Mouse (Mus musculus) embryonic facial prominence, embryonic 13.5 days (tissue): Measurements from ENCODE around the gene Atp5f1. TPM values are rescaled to one million over a fixed set of nuclear protein-coding genes. Genes with fewer than 3 reads are reported as not detected.
A peak's percentile ranks its signal among the peaks of the same experiment; 100 is the strongest.

Experiments
- ATAC-seq: fragments of 200-750 bp; cut with Nextera tagmentation; 2 replicates; pipeline ENCODE4 v1.8.0; 2017; ENCODE audit warnings: low read depth; ENCODE audit not compliant: insufficient number of reproducible peaks, insufficient read depth, low FRiP score, low TSS enrichment
- H3K27ac ChIP-seq: fragments of 300-500 bp; sonication (generic); 2 replicates; pipeline ENCODE4 v1.5.1; 2015; ENCODE audit warnings: moderate library complexity, mild to moderate bottlenecking, inconsistent platforms
- H3K27me3 ChIP-seq: fragments of 300-500 bp; sonication (generic); 2 replicates; pipeline ENCODE4 v1.6.1; 2015; ENCODE audit warnings: mild to moderate bottlenecking, inconsistent platforms
- H3K36me3 ChIP-seq: fragments of 300-500 bp; sonication (generic); 2 replicates; pipeline ENCODE4 v1.6.1; 2015; ENCODE audit warnings: mild to moderate bottlenecking, inconsistent platforms
- H3K4me1 ChIP-seq: fragments of 300-500 bp; sonication (generic); 2 replicates; pipeline ENCODE4 v1.6.1; 2015; ENCODE audit warnings: inconsistent platforms
- H3K4me2 ChIP-seq: fragments of 300-500 bp; sonication (generic); 2 replicates; pipeline ENCODE4 v1.6.1; 2015; ENCODE audit warnings: moderate library complexity, mild to moderate bottlenecking, inconsistent platforms
- H3K4me3 ChIP-seq: fragments of 300-500 bp; sonication (generic); 2 replicates; pipeline ENCODE4 v1.5.1; 2015; ENCODE audit warnings: mild to moderate bottlenecking, inconsistent platforms
- H3K9ac ChIP-seq: fragments of 300-500 bp; sonication (generic); 2 replicates; pipeline ENCODE4 v1.6.1; 2015; ENCODE audit warnings: mild to moderate bottlenecking, inconsistent platforms
- H3K9me3 ChIP-seq: fragments of 300-500 bp; sonication (generic); 2 replicates; pipeline ENCODE4 v1.6.1; 2016; ENCODE audit warnings: inconsistent platforms
- WGBS: fragments of 180-500 bp; shearing (Covaris S2); methylation state at CpG from one replicate; pipeline ENCODE4 v1.1.7; 2015; ENCODE audit warnings: mixed read lengths; 5-methylcytosine and 5-hydroxymethylcytosine counted together
- polyA plus RNA-seq: library from polyadenylated mRNA; unstranded; fragments of >200 nt; fragmentation: Nextera tagmentation; extraction: Ambion mirVana; gene quantifications from 2 replicates; pipeline ENCODE4 v1.2.1, GENCODE M21; 2015

The Atp5f1 gene
- polyA plus RNA-seq, 1 experiment from 2014 or later, result 446 TPM

GRCm38 (mm10) chr3:105910519-105911190 lies 49.2 kb downstream of the Atp5f1 start:
- Histone ChIP-seq H3K4me2 (no peak overlapping the region), H3K4me1 (0 out of 2 replicates have a peak, but pooled peaks cover 5% of the 10 kb centered on the region), H3K4me3 (no peak overlapping the region), H3K36me3 (no peaks in the 10 kb centered on the region), H3K27ac (no peak overlapping the region), H3K27me3 (no peaks in the 10 kb centered on the region), H3K9me3 (no peaks in the 10 kb centered on the region), H3K9ac (no peak overlapping the region)
- WGBS, result 80% methylated on average over 11 of the region's 11 CpGs
- ATAC-seq, result no peak

- Histone ChIP-seq H3K4me1 (0 out of 2 replicates have a peak, but pooled peaks cover 5% of the 10 kb centered on the region), H3K4me2 (no peak overlapping the region), H3K27me3 (no peaks in the 10 kb centered on the region), H3K9me3 (no peaks in the 10 kb centered on the region), H3K4me3 (no peak overlapping the region), H3K27ac (no peak overlapping the region), H3K36me3 (no peaks in the 10 kb centered on the region), H3K9ac (no peak overlapping the region)
- no peak for ATAC-seq
- 89% methylated on average over 4 of the region's 4 CpGs for WGBS
These were observed 50.9 kb downstream of the Atp5f1 start for GRCm38 (mm10) chr3:105908976-105909375.

- no peak overlapping the region for H3K27ac ChIP-seq
- WGBS, result 49% methylated on average over 9 of the region's 9 CpGs
- H3K9me3 ChIP-seq, result no peaks in the 10 kb centered on the region
- H3K27me3 ChIP-seq, result no peaks in the 10 kb centered on the region
- no peaks in the 10 kb centered on the region for H3K4me1 ChIP-seq
- no peak for ATAC-seq
- H3K9ac ChIP-seq, result no peak overlapping the region
- H3K4me2 ChIP-seq, result no peak overlapping the region
- no peaks in the 10 kb centered on the region for H3K36me3 ChIP-seq
- no peak overlapping the region for H3K4me3 ChIP-seq
These were observed 51.8 kb downstream of the Atp5f1 start for GRCm38 (mm10) chr3:105907956-105908655.

GRCm38 (mm10) chr3:105904721-105905120 lies 55.2 kb downstream of the Atp5f1 start:
- H3K4me1 ChIP-seq, result no peaks in the 10 kb centered on the region
- 94% methylated on average over 9 of the region's 9 CpGs for WGBS
- no peaks in the 10 kb centered on the region for H3K36me3 ChIP-seq
- H3K9ac ChIP-seq, result no peak overlapping the region
- H3K27me3 ChIP-seq, result no peaks in the 10 kb centered on the region
- no peak overlapping the region for H3K4me3 ChIP-seq
- H3K9me3 ChIP-seq, result no peaks in the 10 kb centered on the region
- no peak overlapping the region for H3K4me2 ChIP-seq
- no peak overlapping the region for H3K27ac ChIP-seq
- no peak for ATAC-seq

GRCm38 (mm10) chr3:105904213-105904612 lies 55.7 kb downstream of the Atp5f1 start:
- Histone ChIP-seq H3K27me3 (no peaks in the 10 kb centered on the region), H3K9me3 (no peaks in the 10 kb centered on the region), H3K4me2 (no peak overlapping the region), H3K9ac (no peak overlapping the region), H3K27ac (no peak overlapping the region), H3K4me3 (no peak overlapping the region), H3K4me1 (no peaks in the 10 kb centered on the region), H3K36me3 (no peaks in the 10 kb centered on the region)
- WGBS, result 70% methylated on average over 4 of the region's 4 CpGs
- no peak for ATAC-seq

GRCm38 (mm10) chr3:105901468-105901867 lies 58.4 kb downstream of the Atp5f1 start:
- no peak for ATAC-seq
- Histone ChIP-seq H3K4me1 (no peaks in the 10 kb centered on the region), H3K36me3 (no peaks in the 10 kb centered on the region), H3K27ac (no peak overlapping the region), H3K9ac (no peak overlapping the region), H3K9me3 (no peaks in the 10 kb centered on the region), H3K4me3 (no peak overlapping the region), H3K27me3 (no peaks in the 10 kb centered on the region), H3K4me2 (no peak overlapping the region)
- 69% methylated on average over 4 of the region's 4 CpGs for WGBS

GRCm38 (mm10) chr3:105900716-105901115 lies 59.2 kb downstream of the Atp5f1 start:
- H3K27ac ChIP-seq, result no peak overlapping the region
- H3K27me3 ChIP-seq, result no peaks in the 10 kb centered on the region
- WGBS, result 83% methylated on average over 3 of the region's 3 CpGs

GRCm38 (mm10) chr3:105900266-105900665 lies 59.6 kb downstream of the Atp5f1 start:
- no peaks in the 10 kb centered on the region for H3K27me3 ChIP-seq
- no peak overlapping the region for H3K9ac ChIP-seq
- H3K9me3 ChIP-seq, result no peaks in the 10 kb centered on the region
- no peak overlapping the region for H3K4me2 ChIP-seq
- no peak for ATAC-seq
- 81% methylated on average over 6 of the region's 6 CpGs for WGBS
- no peaks in the 10 kb centered on the region for H3K4me1 ChIP-seq
- H3K36me3 ChIP-seq, result no peaks in the 10 kb centered on the region
- H3K27ac ChIP-seq, result no peak overlapping the region
- no peak overlapping the region for H3K4me3 ChIP-seq

More at GRCm38 (mm10) chr3:105900716-105901115, 59.2 kb downstream of the Atp5f1 start:
- Histone ChIP-seq H3K4me1 (no peaks in the 10 kb centered on the region), H3K4me2 (no peak overlapping the region), H3K9me3 (no peaks in the 10 kb centered on the region), H3K4me3 (no peak overlapping the region), H3K36me3 (no peaks in the 10 kb centered on the region), H3K9ac (no peak overlapping the region)
- no peak for ATAC-seq

GRCm38 (mm10) chr3:105899394-105900147 lies 60.3 kb downstream of the Atp5f1 start:
- peak; percentile 54 for ATAC-seq
- H3K27me3 ChIP-seq, result no peaks in the 10 kb centered on the region

GRCm38 (mm10) chr3:105898861-105899260 lies 61.0 kb downstream of the Atp5f1 start:
- H3K9me3 ChIP-seq, result no peaks in the 10 kb centered on the region

More at GRCm38 (mm10) chr3:105899394-105900147, 60.3 kb downstream of the Atp5f1 start:
- no peaks in the 10 kb centered on the region for H3K9me3 ChIP-seq
- no peak overlapping the region for H3K4me2 ChIP-seq
- H3K4me3 ChIP-seq, result no peak overlapping the region
- WGBS, result 38% methylated on average over 8 of the region's 8 CpGs
- no peaks in the 10 kb centered on the region for H3K36me3 ChIP-seq
- no peak overlapping the region for H3K9ac ChIP-seq
- no peak overlapping the region for H3K27ac ChIP-seq
- peaks cover 5% of the 10 kb centered on the region for H3K4me1 ChIP-seq

GRCm38 (mm10) chr3:105898325-105898724 lies 61.6 kb downstream of the Atp5f1 start:
- H3K27me3 ChIP-seq, result no peaks in the 10 kb centered on the region
- no peaks in the 10 kb centered on the region for H3K9me3 ChIP-seq
- no peak overlapping the region for H3K27ac ChIP-seq
- peaks cover 17% of the 10 kb centered on the region for H3K4me1 ChIP-seq
- no peak overlapping the region for H3K4me2 ChIP-seq
- H3K4me3 ChIP-seq, result no peak overlapping the region
- 67% methylated on average over 2 of the region's 2 CpGs for WGBS
- ATAC-seq, result no peak
- H3K36me3 ChIP-seq, result no peaks in the 10 kb centered on the region
- H3K9ac ChIP-seq, result no peak overlapping the region

More at GRCm38 (mm10) chr3:105898861-105899260, 61.0 kb downstream of the Atp5f1 start:
- WGBS, result 90% methylated on average over 11 of the region's 11 CpGs
- Histone ChIP-seq H3K27ac (no peak overlapping the region), H3K27me3 (no peaks in the 10 kb centered on the region), H3K9ac (no peak overlapping the region), H3K4me1 (peaks cover 12% of the 10 kb centered on the region), H3K36me3 (no peaks in the 10 kb centered on the region), H3K4me3 (no peak overlapping the region), H3K4me2 (no peak overlapping the region)
- no peak for ATAC-seq
